Mouse (Mus musculus) brain, embryonic 14.5 days (tissue): Measurements from ENCODE around the gene Inpp5f.

Source experiments
- CTCF ChIP-seq: fragments of 200-500 bp; IDR thresholded peaks from 2 replicates; pipeline ENCODE4 v1.5.1; 2012; ENCODE audit warnings: inconsistent platforms, mild to moderate bottlenecking, moderate library complexity, borderline replicate concordance; ENCODE audit not compliant: insufficient read depth, insufficient read length; ENCODE audit errors: extremely low read depth
- POLR2A ChIP-seq: fragments of 200-500 bp; IDR thresholded peaks from 2 replicates; pipeline ENCODE4 v1.6.1; 2012; ENCODE audit warnings: mild to moderate bottlenecking, inconsistent platforms, borderline replicate concordance; ENCODE audit not compliant: poor library complexity, insufficient read depth, insufficient read length, severe bottlenecking; ENCODE audit errors: extremely low read depth

- TF ChIP-seq CTCF: no peak
- no peak for TF ChIP-seq POLR2A
Observed at GRCm38 (mm10) chr7:128592936-128593241, 18.2 kb upstream of the Inpp5f start.
